Mouse (Mus musculus) heart, adult 10 weeks (tissue): ENCODE measurements around the gene Ap3m1. TPM values are rescaled to one million over a fixed set of nuclear protein-coding genes. Genes with fewer than 3 reads are reported as not detected.

Source experiments
- polyA plus RNA-seq: library from polyadenylated mRNA; stranded (reverse); fragments of 350-450 nt; fragmentation: Illumina TruSeq; extraction: RNeasy Lipid Tissue Mini Kit (QIAGEN cat#74804); gene quantifications from one replicate; pipeline ENCODE4 v1.2.3, GENCODE M21; 2014; ENCODE audit warnings: low read depth, low replicate concordance

The Ap3m1 gene
- polyA plus RNA-seq = 47.8 TPM

DNA sequence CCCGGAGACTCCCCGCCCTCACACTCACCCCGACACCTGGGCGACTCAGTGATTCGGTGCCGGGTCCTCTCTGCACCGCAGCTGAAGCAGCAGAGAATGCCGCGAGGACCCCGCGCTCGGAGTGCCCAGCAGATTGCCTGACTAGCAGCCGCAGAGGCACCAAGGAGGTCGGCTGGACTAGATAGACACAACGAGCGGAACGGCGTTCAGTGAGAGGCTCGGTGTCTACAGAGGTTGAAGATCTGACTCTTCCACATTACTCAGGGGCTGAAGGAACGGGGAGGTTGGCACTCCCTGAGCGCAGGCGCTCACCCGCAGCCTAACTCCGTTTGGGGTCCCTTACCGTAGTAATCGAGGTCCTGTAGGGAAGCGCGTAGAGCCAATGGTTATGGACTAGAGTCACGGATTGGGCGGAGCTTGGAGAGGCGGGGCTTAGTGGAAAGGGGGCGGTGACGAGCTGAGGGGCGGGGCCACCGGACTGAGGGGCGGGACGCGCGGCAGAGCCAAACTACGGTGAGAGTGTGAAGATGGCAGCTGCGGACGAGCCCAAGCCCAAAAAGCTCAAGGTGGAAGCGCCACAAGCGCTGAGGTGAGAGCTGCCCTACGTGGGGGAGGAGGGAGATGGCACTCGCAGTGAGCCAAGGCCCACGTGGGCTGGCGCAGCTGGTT is at the start of gene Ap3m1, which contains the start of gene Adk:
Gene Ap3m1 (minus strand): TSS at position 397 of the 669 bp plus-strand sequence.
Gene Adk (plus strand): TSS at position 463 of the 669 bp plus-strand sequence.

Other genes with a start within 250 kb of the Ap3m1 start
- 2.6 TPM for gene Plau, start 215.8 kb downstream of the Ap3m1 start, polyA plus RNA-seq
- 79.5 TPM for gene Vcl, start 123.1 kb downstream of the Ap3m1 start, polyA plus RNA-seq
- gene Adk, start 66 bp upstream of the Ap3m1 start, polyA plus RNA-seq = 186 TPM